Mouse (Mus musculus): ENCODE measurements at regions not wholly inside any gene's neighbourhood (a gene's known extent, or its start where the extent isn't known, plus 50 kb on each side); places are given as distances from the start of the nearest gene placed in this dataset.

DNA sequence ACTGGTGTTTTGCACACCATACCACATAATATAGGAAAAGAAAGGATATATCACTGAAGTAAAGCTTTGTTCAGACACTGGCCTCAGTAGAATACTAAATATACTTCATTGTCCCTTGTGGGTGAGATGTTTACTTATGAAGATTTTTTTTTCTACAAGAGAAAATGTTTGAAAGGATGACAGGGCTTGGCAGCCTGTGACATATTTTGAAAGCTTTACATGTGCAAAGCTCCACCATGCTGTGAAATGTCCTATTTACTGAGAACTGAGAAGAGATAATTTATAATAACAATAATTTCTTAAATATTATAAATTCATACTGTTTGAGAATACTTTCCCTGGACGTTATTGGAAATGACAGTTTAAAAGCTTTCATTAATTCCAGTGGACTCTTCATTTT is 395.3 kb downstream of the Ccdc50 start:
- no peak for DNase-seq (ENCODE audit: low spot score)

DNA sequence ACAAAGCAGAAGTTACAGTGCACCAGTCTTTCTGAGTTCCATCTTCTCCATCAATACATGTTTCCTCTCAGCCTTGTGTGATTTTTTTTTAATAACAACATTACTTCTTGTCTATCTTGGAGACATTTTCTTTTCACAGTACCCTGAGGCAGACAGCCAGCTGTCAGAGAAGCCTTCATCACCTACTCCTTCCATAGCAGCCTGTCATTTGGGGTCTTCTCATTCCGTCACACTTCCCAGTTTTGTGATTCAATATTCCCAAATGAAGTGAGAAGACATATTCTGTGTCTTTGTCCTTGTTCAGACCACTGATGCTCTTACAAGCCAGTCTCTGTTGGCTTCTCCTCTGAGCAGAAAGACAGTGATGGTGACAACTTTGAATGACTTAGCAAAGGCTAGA is 404.7 kb downstream of the Ccdc50 start:
- no peak for DNase-seq (ENCODE audit: low spot score)

DNA sequence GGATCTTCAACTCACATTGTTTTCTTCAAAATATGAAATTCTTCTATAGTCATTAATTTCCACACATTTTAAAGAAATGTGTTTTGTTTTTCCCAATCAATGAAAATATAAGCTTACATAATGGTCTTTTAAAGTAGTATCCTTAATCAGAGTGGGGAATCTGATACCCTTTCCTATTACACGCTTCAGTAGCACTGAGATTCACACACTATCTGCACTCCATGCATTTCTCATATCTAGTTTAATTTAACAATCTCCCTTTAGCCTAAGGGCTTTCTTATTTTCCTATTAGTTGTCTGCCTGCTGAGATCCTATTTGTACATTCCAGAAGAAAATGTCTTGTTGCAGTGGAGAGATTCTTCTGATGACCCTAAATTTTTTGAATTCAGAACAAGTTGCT is 406.2 kb downstream of the Ccdc50 start:
- DNase-seq (ENCODE audit: low spot score) = no peak

- DNase-seq (ENCODE audit: low spot score) = no peak
Measured at GRCm38 (mm10) chr16:27796153-27796822, 407.6 kb downstream of the Ccdc50 start.

- peak; percentile 6 for DNase-seq (ENCODE audit: low spot score)
Measured at GRCm38 (mm10) chr16:27814476-27814875, 425.8 kb downstream of the Ccdc50 start.
